Mouse (Mus musculus): ENCODE data around the gene Men1.
"Not testable (repeated sequence)": the region's sequence is repeated elsewhere in the genome, so short reads cannot be mapped to it uniquely, and the experiment has no call there.

The Men1 gene

DNA sequence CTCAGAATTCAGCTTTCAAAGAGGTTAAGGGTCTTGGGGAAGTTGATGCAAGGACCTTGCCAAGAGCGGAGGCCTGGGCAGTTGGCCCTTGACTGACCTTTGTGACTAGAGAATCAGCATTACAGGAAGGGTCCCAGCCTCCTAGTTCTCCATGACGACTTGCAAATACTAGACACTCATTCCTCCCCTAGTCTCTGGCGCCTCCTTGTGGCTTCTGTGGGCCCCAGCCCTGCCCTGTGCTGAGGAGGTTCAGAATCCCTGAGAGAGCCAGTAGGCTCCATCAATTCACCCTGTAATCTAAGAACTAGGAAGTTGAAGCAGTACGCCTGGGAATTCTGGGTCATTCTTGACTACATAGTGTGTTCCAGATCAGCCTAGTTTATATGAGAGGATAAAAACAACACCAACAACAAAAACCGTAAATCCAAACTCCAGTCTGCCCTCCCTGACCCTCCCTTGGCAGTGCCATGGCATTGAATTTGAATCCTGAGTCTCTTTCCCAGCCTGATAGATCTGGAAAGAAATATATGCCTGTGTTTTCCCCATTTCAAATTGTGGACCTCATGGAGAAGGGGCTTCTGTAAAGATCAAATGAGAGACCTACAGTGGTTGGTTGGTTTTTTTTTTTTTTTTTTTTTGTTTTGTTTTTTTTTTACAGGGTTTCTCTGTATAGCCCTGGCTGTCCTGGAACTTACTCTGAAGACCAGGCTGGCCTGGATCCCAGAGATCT is 29.8 kb upstream of the Men1 start:
- DNase-seq (ENCODE audit: low spot score): peak; percentile 93

DNA sequence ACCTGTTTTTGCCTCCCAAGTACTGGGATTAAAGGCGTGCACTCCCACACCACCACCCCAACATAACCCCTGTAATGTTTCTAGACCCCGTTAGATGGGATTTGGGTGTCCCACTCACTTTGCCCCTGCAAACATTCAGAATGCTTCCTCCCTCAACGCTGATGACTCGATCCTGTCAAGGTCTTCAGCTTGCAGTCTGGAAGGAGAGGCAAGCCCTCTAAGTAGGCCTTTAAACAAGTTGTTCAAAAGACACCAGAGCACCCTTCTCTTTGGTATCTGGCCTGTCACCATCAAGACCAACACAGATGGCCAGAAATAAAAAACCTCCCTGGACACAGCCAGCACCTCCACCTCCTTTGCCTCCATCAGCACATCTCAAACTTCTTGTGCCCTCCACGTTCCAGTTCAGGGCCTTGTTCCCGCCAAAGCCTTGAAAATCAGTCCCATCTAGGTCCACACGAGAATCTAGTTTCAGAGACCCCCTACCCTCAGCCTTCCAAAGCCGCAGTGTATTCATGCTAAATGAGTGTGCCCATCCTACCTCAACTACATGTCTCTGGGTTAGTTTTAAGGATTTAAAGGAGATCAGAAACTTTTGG is 29.2 kb upstream of the Men1 start:
- no peak for DNase-seq (ENCODE audit: low spot score)

DNA sequence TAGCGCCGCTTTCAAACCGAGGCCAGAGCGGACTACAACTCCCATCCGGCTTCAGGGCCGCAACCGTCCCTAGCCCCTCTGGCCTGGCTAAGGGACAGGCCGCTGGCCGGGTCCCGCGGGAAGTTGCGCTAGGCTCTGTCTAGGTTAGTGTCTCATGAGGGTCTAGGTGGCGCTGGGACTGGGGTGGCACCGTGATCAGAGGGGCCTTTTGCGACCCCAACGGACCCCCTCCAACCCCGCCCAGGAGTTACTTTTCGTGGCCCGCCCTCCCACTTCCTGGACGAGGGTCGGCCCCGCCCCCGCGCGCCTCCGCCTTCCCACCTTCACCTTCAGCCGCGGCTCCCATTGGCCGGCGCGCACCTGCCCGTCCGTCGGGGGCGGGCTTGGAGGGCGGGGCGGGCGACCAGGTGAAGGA is 28.6 kb upstream of the Men1 start, which contains the start of gene Cdc42bpg:
TSS of gene Cdc42bpg (plus strand) at position 320 of the 415 bp plus-strand sequence.
- DNase-seq (ENCODE audit: low spot score): peak; percentile 93

DNA sequence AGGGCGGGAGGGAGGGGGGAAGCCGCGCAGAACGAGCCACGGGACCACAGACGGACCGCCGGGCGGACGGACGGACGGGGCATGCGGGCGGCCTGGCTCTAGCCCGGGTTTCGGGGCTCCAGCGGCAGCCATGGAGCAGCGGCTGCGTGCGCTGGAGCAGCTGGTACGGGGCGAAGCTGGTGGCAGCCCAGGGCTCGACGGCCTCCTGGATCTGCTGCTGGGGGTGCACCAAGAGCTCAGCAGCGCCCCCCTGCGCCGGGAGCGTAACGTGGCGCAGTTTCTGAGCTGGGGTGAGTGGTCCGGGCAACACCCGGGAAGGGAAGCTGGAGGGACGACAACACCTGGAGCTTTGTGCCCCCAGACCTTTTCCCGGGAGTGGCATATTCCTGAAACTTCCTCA is 28.2 kb upstream of the Men1 start:
- DNase-seq (ENCODE audit: low spot score): peak; percentile 88

DNA sequence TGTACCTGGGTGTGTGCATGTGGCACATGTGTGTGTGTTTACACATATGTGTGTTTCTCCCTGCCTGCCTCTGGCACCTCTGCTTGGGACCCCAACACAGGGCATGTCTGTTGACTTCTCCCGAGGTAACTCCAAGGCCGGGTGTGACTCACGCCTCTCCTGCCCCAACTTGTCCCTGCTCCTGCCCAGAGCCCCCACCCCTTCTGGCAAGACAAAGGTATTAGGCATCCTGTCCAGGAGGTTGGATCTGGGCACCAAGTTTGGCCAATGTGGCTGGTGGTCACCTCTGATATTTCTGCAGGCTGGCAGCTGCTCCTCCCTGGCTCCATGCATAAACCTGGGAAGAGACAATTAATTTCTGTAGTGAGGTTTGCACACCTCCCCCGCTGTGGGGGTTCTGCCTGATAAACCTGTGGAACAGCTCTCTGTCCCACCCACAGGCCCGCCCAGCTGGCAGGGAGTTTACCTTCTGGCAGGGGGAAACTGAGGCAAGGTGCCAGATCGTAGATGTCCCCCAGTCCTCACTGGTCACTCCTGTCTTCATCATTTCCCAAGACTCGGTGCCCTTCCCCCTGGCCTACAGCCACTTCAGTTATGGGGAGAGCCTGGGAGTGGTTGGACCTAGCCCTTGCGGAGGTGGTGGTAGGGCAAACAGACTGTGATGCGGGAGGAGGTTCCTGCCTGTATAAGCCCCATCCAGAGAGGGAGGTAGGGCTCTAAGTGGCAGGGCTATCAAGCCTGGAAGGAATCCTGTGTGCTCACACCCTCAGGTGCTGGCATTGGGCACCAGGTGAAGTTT is 26.8 kb upstream of the Men1 start:
- peak; percentile 84 for DNase-seq (ENCODE audit: low spot score)

DNA sequence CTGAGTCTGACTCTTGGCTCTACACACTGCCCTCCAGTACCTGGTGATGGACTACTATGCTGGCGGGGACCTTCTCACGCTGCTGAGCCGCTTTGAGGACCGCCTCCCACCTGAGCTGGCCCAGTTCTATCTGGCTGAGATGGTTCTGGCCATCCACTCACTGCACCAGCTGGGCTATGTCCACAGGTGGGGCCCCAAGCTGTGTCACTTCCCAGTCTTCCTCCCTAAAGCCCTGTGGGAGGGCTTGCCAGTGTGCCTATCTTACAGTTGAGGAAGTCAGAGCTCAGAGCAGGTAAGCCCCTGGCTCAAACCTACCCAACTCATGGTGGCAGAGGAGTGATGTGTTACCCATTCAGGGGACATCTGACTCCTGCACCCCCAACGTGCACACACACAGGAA is 24.6 kb upstream of the Men1 start:
- no peak for DNase-seq (ENCODE audit: low spot score)

DNA sequence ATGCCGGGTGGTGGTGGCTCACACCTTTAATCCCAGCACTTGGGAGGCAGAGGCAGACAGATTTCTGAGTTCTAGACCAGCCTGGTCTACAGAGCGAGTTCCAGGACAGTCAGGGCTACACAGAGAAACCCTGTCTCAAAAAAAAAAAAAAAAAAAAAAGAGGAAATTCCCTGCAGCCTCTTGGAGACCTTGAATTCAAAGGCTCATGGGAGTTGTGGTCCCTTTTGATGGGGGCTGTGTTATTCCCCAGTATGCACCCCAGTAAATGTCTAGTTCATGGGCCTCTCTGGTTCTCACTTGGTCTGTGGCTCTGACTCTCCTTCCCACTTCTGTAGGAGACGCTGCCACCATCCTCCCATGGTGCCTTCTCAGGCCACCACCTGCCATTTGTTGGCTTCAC is 23.0 kb upstream of the Men1 start:
- not testable (repeated sequence) for DNase-seq (ENCODE audit: low spot score)

DNA sequence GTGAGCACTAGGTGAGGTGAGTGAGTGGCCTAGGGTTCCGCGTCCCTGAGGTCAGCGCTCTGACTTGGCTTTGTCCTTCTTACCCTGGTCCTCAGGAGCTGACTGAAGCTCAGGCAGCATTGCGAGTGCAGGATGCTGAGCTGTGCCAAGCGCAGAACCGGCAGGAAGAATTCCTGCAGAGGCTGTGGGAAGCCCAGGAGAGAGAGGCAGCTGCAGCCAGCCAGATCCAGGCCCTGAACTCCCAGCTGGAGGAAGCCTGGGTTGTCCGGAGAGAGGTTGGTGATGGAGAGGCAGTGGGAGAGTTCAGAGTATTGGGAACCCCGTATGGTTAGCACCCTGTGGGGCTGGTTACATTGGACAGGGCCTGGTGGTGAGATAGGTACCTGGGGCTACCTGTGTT is 21.0 kb upstream of the Men1 start:
- DNase-seq (ENCODE audit: low spot score): no peak

DNA sequence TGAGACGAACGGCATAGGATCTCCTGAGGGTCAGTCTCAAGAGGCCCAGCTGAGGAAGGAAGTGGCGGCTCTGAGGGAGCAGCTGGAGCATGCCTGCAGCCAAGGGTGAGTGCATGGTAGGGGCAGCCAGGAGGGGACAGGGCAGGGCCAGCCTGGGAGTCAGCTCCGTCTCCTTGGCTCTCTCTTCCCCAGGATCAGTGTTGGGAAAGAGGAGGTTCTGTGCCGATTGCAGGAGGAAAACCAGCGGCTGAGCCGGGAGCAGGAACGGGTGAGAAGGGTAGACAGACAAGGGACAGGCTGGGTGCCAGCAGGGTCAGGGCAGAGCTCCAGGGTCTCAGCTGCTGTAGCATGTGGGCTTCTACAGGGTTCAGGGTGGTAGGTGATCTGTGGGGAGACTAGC is 20.3 kb upstream of the Men1 start:
- DNase-seq (ENCODE audit: low spot score): peak; percentile 60

DNA sequence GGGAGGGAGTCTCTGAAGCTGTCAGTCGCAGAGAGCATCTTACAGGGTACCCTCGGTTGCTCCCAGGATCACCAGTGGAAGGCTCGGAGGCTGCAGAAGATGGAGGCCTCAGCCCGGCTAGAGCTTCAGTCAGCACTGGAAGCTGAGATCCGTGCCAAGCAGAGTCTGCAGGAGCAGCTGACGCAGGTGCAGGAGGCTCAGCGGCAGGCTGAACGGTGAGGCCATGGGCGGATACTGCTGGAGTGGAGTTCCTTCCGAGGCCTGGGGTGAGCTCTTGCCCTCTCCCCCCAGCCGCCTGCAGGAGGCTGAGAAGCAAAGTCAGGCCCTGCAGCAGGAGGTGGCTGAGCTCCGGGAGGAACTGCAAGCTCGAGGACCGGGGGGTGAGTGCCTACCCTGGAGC is 19.2 kb upstream of the Men1 start:
- no peak for DNase-seq (ENCODE audit: low spot score)

DNA sequence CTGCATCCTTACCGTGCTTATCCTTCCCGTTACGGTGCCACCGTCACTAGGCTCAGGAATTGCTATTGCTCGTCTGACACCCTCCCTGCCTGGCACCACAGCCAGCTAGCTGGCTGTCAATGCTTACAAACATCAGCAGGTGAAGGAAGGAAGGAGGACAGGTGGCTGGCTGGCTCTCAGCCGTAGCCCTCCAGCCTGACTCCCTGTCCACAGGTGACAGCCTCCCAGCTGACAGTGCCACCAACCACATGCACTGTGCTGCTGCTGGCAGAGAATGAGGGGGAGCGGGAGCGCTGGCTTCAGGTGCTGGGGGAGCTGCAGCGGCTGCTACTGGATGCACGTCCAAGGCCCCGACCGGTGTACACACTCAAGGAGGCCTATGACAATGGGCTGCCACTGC is 16.6 kb upstream of the Men1 start:
- no peak for DNase-seq (ENCODE audit: low spot score)

DNA sequence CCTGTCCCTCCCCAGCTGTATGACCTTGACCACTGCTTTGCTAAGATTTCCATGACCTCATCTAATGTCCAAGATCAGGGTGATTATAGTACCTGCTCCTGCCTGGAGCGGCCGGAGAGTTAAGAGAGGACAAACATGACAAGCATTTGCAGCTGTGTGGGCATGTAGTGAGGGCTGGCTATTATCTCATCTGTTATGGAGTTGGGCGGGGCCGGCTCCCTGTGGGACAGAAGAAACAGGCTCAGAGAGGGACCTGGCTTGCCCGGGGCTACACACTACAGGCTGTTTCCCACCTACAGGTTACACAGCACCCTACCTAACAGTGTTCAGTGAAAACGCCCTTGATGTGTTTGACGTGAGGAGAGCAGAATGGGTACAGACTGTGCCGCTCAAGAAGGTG is 13.4 kb upstream of the Men1 start:
- DNase-seq (ENCODE audit: low spot score): no peak

DNA sequence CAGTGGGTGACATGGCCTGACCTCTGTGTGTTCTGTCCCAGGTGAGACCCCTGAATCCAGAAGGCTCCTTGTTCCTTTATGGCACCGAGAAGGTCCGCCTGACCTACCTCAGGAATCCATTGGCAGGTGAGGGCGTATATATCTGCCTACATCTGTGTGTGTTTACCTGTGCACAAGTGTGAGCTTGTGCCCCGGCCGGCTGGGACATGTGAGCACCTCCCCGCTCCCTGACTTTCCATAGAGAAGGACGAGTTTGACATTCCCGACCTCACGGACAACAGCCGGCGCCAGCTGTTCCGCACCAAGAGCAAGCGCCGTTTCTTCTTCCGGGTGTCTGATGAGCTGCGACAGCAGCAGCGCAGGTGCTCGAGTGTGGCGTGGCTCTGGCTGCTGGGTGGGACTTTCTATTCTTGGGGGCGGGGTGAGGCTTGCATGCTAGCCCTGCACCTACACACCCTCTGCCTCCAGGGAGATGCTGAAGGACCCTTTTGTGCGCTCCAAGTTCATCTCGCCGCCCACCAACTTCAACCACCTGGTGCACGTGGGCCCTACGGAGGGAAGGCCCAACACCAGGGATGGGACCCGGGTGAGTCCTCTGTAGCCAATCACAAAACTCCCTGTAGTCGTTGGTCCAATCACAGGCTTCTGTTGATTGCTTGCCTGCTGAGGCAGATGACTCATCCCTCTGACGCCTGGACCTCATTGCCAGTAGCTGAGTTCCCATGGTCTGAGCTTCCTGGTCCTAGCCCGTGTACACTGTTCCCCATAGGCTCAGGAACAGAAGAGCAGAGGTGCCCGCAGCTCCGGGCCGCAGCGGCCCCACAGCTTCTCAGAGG is 12.8 kb upstream of the Men1 start:
- peak; percentile 47 for DNase-seq (ENCODE audit: low spot score)

DNA sequence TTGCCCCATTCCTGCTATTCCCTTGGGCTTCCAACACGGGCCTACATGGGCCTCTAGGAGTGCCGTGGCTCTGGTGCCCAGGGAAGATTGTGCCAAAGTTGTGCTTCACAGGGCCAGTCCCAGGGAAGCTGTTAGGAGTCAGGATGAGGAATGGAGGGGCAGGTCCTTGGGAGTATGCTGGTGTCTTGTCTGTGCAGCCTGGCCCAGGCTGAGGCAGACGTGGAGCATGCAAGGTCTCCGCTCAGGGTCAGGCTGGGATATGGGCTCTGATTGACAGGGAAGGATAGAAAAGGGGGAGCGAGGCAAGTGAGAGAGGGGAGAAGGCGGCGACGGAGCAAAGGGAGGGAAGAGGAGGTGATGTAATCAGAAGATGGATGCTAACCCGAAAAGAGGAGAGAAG is 10.0 kb upstream of the Men1 start:
- no peak for DNase-seq (ENCODE audit: low spot score)

DNA sequence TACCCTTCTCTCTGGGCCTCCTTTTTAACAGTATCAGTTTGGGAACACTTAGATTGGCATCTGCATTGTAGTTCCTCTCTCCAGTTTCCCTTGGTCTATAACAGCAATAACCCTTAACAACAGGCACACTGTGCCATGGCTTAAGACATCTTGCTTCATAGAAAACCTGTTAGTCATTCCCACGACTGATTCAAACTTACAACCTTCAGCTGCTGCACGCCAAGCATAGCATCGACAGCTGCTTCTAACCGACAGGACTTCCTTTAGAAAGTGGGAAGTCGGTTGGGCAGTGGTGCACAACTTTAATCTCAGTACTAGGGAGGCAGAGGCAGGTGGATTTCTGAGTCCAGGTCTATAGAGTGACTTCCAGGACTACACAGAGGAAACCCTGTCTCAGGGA is 3.6 kb upstream of the Men1 start:
- DNase-seq (ENCODE audit: low spot score): no peak

DNA sequence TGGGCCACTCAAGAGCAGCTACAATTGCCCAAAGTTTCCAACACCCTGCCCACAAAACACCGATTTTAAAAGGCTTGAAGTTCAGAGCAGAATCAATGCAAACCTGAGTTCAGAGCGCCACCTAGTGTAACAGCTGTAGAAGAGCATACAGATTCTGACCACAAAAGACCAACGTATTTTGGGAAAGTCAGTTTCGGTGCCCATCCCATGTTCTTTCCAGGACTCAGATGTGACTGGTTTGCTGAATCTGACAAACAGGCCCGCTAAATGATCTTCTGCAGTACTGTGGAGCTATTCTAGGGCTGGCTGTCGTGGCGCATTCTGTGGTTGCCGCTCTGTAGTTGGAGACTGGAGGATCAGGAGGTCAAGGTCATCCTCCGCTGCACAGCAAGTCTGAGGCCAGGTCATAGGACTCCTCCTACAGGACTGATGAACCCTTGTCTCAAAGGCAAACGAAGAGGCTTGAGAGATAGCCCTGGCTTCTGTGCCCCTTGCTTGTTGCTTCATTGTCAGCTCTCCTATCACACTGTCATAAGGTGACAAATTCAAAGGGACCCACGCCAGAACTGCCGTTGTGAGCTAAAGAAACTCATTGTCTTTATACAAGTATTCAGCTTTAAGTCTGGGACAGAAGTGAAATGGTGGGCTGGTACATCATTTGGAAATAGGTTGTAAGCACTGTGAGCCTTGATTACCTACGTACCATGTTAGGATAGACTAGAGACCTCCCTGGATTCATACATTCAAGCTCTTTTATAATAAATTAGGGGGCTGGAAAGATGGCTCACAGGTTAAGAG is 2.9 kb upstream of the Men1 start:
- peak; percentile 74 for DNase-seq (ENCODE audit: low spot score)

DNA sequence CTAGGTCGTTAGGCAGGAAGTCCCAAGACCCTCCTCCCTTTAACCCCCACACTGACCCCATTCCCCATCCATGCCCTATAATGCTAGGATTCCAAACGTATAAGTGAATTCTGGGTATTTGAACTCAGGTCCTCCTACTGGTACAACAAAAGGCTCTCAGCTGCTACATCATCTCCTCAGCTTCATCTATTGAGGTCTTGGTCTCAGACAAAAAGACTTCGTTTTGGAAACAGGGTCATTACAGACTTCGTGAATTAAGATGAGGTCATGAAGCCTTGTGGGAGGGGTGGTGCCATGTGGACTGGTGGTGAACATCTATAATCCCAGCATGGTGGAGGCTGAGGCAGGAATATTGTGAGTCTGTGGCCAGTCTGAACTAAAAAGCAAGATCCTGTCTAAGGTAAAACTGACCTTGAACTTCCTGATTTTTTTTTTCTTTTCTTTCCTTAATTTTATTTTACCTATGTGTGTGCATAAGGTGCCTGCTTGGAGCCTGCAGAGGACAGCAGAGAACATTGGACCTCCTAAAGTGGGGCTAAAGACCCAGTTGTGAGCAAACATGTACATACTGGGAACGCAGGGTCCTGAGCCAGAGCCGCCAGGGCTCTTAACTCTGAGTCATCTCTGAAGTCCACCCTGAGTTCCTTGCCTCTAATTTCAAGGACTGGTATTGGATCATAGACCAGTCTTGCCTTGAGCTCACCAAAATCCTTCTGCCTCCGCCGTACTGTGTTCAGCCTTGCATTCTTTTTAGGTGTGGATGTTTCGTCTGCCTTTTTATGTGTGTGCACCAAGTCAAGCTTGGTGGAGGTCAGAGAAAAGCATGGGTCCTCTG is 801 bp upstream of the Men1 start:
- DNase-seq (ENCODE audit: low spot score): no peak

DNA sequence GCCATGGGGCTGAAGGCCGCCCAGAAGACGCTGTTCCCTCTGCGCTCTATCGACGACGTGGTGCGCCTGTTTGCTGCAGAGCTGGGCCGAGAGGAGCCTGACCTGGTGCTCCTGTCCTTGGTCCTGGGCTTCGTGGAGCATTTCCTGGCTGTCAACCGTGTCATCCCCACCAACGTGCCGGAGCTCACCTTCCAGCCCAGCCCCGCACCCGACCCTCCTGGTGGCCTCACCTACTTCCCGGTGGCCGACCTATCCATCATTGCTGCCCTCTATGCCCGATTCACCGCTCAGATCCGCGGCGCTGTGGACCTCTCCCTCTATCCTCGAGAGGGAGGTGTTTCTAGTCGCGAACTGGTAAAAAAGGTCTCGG is 664 bp downstream of the Men1 start:
- no peak for DNase-seq (ENCODE audit: low spot score)

DNA sequence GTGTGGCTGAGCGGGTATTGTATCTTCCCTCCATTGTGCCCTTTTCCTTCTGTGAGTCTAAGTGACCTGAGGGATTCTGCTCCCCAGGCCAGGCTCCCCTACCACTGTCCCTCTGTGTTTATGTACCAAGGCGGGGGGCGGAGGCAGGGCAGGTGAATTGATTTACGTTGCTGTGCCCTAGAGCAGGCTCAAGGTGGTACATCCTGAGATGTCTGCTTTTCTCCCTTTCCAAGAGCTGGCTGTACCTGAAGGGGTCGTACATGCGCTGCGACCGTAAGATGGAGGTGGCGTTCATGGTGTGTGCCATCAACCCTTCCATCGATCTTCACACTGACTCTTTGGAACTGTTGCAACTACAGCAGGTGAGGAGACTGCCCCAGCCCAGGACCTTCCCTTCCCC is 2.1 kb downstream of the Men1 start:
- DNase-seq (ENCODE audit: low spot score): no peak

DNA sequence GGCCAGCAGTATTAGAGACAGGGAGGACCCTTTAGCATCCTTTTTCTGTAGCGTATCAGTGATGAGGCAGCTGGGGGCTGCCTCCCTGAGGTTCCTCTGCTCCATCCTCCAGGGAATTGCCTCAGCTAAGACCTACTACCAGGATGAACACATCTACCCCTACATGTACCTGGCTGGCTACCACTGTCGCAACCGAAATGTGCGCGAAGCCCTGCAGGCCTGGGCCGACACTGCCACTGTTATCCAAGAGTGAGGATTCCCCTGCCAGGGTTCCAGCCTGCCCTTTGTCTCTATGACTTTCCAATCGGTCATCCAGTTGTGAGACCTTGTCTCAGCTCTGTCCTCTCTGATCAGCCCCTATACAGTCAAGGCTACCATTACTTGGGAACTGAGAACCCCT is 3.4 kb downstream of the Men1 start:
- no peak for DNase-seq (ENCODE audit: low spot score)

DNA sequence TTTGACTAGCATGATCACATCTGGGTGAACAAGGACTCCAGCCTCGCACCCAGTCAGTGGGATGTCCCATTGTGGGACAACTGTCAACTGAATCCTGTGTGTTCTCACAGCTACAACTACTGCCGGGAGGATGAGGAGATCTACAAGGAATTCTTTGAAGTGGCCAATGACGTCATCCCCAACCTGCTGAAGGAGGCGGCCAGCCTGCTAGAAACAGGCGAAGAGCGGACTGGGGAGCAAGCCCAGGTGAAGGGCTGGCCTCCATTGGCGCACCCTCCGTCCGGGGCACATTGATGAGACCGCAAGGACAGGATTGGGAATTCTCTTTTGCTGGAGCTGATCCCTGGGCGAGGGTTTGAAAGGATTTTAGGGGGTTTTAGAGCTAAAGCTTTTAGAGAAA is 3.9 kb downstream of the Men1 start:
- DNase-seq (ENCODE audit: low spot score): no peak
